Mouse (Mus musculus): Measurements from ENCODE around the gene Cfc1.
"Not testable (repeated sequence)": the region's sequence is repeated elsewhere in the genome, so short reads cannot be mapped to it uniquely, and the experiment has no call there.

Gene Cfc1

GRCm38 (mm10) chr1:34535043-34535698, at the start of gene Cfc1:
Gene Cfc1, plus strand, starts transcription at chr1:34535648.
- CTCF ChIA-PET, POLR2A ChIA-PET: not testable (repeated sequence)

- ChIA-PET POLR2A (interaction anchor here in 3 of 4 experiments (0.5 to 0.8 kb wide), 5 partner anchors 18 to 643 kb away, joined by 3 to 5 read pairs (median 3); no protein-coding TSS in a partner anchor), CTCF (interaction anchor here (0.5 to 1.2 kb wide), 14 partner anchors 12 to 937 kb away, joined by 3 to 21 read pairs (median 4); no protein-coding TSS in a partner anchor)
Measured at GRCm38 (mm10) chr1:34487383-34487782, 48.1 kb upstream of the Cfc1 start.

DNA sequence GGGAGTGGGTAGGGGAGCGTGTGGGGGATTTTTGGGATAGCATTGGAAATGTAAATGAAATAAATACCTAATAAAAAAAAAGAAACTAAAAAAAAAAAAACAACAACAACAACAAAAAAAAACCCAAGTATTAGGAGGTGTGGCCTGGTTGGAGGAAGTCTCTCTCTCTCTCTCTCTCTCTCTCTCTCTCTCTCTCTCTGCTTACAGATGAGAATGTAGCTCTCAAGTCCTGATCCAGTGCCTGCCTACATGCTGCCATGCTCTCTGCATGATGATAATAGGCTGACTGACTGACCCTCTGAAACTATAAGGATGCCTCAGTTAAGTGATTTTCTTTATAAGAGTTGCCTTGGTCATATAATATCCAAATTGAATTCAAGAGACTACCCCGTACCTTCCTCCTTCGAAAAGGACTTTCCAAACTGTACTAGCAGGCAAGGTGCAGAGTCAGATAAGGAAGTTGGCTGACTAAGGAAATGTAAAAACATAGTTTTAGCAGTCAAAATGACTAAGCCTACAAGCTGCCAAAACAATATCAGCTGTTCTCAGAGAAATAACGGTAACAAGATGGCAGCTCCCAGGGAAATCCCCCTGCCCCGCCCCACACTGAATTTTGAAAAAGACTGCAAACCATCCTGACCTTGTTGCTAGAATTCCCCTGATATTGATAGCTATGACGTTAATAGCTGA, 45.5 kb upstream of the Cfc1 start:
- ChIA-PET POLR2A (no interaction called here), CTCF (interaction anchor here in 2 of 4 experiments (0.6 to 0.8 kb wide), 2 partner anchors 21 kb away, joined by 3 read pairs; no protein-coding TSS in a partner anchor)

DNA sequence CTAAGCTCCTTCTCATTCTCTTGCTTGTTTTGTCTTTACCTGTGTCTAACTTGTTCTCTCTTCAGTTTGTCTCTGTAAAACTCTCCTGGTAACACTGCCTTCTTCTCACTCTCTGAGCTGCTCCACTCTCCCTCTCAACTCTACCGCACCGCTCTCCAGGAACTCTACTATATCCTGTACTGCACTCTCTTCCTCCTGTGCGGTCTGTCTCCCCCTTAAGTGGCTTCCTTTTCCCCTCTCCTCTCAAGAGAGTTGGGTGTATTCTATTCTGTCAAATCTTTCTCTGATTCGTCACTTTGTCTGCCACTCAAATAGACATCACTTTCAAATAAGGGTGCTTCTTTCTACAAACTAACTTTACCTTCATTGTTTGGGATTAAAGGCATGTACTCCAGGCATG, 44.0 kb upstream of the Cfc1 start:
- ChIA-PET POLR2A (interaction anchor here in 1 of 4 experiments (0.6 kb wide), 1 partner anchor 210 kb away, joined by 7 read pairs; no protein-coding TSS in a partner anchor), CTCF (interaction anchor here in 2 of 4 experiments (0.6 to 0.7 kb wide), 3 partner anchors 20 to 462 kb away, joined by 3 to 5 read pairs (median 3); no protein-coding TSS in a partner anchor)

DNA sequence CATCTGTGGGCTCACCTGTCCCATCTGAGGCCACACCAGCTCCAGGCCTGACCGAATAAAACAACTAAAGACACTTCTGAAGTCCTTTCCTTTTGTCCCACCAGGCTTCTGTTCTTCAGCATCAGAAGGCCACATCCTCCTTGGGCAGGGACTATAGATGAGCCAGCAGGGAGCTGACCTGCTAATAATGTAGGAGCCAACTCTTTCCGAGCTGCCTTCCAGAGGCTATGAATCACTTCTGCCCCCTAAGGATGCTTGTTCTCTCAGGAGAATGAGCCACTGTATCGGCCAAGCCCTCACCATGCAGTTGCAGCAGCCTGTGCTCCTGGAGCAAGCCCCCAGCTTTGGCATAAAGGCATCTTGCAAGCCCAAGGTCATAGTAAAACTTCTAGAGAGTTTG, 32.5 kb upstream of the Cfc1 start:
- ChIA-PET POLR2A (interaction anchor here in 1 of 4 experiments (0.5 kb wide), 1 partner anchor 66 kb away, joined by 3 read pairs; no protein-coding TSS in a partner anchor), CTCF (interaction anchor here in 1 of 4 experiments (1.0 kb wide), 1 partner anchor 8 kb away, joined by 3 read pairs; no protein-coding TSS in a partner anchor)

- CTCF ChIA-PET = interaction anchor here in 3 of 4 experiments (0.5 to 1.5 kb wide), 4 partner anchors 11 to 137 kb away, joined by 3 to 5 read pairs (median 4); no protein-coding TSS in a partner anchor
- POLR2A ChIA-PET = interaction anchor here in 2 of 4 experiments (0.6 to 1.2 kb wide), 2 partner anchors 57 to 595 kb away, joined by 3 to 4 read pairs; no protein-coding TSS in a partner anchor
Measured at GRCm38 (mm10) chr1:34505307-34505706, 30.1 kb upstream of the Cfc1 start.

DNA sequence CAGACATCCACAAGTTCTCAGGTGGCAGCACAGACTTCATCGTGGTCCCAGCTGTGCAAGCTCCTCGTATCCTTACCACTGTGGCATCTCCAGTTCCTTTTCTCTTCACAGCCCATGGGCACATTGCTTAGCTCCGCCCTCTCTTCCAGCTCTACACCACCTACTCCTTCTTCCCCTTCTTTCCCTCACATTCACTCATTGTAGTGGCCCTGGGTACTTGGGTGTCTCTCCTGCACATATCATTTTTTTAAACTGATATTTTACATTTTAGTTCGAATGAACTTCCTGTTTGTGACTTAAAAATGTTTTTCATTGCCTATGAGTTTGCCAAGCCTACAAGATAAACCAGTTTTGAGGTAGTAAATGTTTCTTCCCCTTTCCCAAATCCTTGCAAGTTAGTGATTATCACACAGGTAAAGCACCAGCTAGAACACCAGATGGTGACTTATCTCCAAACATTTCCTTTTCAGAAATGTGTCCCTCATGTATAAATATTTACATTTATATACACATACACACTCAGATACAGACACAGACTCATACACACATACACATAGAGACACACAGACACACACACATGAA, 29.4 kb upstream of the Cfc1 start:
- ChIA-PET POLR2A (no interaction called here), CTCF (interaction anchor here in 3 of 4 experiments (0.5 to 1.5 kb wide), 3 partner anchors 10 to 136 kb away, joined by 3 to 5 read pairs (median 4); no protein-coding TSS in a partner anchor)

DNA sequence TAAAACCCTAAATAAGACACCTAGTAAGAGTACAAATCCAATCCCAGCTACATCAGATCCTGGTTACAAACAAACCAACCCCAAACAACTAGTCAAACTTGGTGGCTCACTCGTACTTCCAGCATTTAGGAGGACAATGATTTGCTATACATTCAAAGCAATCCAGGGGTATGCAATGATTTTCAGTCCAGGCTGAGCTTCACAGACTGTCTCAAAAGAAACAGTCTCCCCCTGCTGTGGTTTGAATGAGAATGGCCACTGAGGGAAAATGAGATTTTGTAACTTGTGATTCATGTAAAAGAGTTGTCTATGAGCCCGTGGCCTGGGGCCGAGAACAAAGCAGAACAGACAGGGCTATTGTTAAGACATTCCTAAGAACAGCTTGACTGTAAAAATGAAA, 27.5 kb upstream of the Cfc1 start:
- ChIA-PET CTCF (interaction anchor here in 1 of 4 experiments (0.6 kb wide), 1 partner anchor 28 kb away, joined by 3 read pairs; no protein-coding TSS in a partner anchor), POLR2A (no interaction called here)

DNA sequence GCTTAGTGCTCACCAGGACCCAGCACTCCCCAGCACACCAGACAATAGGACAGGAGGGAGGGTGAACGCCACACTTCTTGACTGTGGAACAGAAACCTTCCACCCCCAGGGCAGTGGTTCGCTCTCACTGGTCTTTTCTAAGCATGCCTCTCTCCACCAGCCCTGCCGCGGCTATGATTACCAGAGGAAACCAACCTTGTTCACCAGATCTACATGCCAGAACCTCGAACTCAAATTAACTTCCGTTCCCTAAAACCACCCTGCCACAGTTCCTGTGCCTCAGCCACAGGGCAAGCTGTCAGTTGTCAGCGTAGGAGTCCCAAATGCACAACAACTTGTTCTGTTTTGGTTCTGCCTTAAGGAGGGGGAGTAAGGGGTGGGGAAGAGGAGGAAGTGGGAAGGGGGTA, 24.9 kb upstream of the Cfc1 start:
- ChIA-PET POLR2A (interaction anchor here in 3 of 4 experiments (0.5 to 1.5 kb wide), 7 partner anchors 14 to 1858 kb away, joined by 3 to 4 read pairs (median 3); partner anchors contain the start of gene Amer3 (in 1 of the 3)), CTCF (interaction anchor here (0.5 to 2.2 kb wide), 56 partner anchors 8 to 1624 kb away, joined by 3 to 17 read pairs (median 4); partner anchors contain the start of genes Amer3 (in 2 of the 4), Prss39 (in 1 of the 4) and Ptpn18 (in 1 of the 4))

GRCm38 (mm10) chr1:34511027-34511426, 24.4 kb upstream of the Cfc1 start:
- CTCF ChIA-PET = interaction anchor here (0.5 to 2.2 kb wide), 57 partner anchors 8 to 1623 kb away, joined by 3 to 17 read pairs (median 4); partner anchors contain the start of genes Amer3 (in 2 of the 4), Prss39 (in 1 of the 4) and Ptpn18 (in 1 of the 4)

DNA sequence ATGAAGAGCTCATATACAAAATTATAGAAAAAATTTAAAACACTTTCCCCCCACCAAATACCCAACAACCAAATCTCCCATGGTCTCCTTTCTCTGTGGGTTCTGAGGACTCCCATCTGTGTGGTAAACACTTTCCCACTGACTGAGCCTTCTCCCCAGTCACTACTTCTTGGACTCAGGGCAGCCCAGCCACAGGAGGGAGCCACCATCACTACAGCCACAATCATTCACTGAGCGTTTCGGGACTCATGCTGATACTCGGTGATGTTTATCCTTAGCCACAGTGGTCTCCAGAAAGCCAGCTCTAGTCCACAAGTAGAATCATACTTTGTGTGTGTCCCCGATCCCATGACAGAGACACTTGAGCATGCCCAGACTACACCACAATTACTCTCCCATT, 22.4 kb upstream of the Cfc1 start:
- ChIA-PET CTCF (no interaction called here), POLR2A (no interaction called here)

More at GRCm38 (mm10) chr1:34511027-34511426, 24.4 kb upstream of the Cfc1 start:
- POLR2A ChIA-PET = interaction anchor here in 3 of 4 experiments (0.5 to 1.5 kb wide), 8 partner anchors 15 to 1857 kb away, joined by 3 to 4 read pairs (median 3); partner anchors contain the start of gene Amer3 (in 1 of the 3)

DNA sequence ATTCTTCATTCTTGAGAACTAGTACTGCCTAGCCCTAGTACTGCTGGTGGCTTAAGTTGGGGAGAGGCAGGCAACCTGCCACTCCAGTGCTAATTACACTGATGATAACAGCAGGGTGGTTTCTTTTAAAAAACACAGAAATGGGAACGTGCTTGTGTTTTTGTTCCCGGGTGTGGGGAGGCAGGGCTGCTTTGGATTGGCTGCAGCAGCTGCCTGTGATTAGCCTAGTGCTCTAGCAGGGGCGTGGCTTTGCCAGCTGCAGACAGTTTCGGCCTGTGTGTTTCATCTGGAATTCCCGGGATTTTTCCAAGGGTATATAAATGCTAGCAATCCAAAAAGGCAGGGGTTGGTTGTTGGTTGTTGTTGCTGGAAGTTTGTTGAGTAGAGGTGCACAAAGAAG, 18.9 kb upstream of the Cfc1 start:
- ChIA-PET POLR2A (interaction anchor here in 1 of 4 experiments (1.3 kb wide), 1 partner anchor 31 kb away, joined by 3 read pairs; no protein-coding TSS in a partner anchor), CTCF (interaction anchor here in 1 of 4 experiments (0.5 to 1.0 kb wide), 3 partner anchors 11 to 185 kb away, joined by 3 to 4 read pairs (median 3); no protein-coding TSS in a partner anchor)

DNA sequence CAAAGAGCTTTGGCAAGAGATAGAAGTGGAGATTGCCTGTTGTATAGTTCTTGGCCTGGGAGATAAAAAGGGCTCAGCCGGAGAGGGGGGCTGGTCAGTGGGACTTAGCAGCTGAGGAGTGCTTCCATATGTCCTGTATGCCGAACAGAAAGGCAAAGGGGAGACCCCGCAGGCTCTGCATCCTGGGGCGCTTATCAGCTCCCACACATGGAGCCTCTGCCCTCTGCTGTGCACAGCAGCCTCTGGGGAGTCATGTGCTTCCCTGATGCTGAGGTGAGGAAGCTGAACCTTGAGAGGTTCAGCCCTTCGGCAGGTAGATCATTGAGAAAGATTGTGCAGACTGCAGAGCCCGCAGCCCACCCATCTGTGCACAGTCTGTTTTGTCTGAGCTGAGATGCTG, 18.2 kb upstream of the Cfc1 start:
- POLR2A ChIA-PET = interaction anchor here in 1 of 4 experiments (1.3 kb wide), 1 partner anchor 30 kb away, joined by 3 read pairs; no protein-coding TSS in a partner anchor

GRCm38 (mm10) chr1:34517797-34518196, 17.7 kb upstream of the Cfc1 start:
- CTCF ChIA-PET, POLR2A ChIA-PET: not testable (repeated sequence)

More for the DNA sequence above, 18.2 kb upstream of the Cfc1 start:
- CTCF ChIA-PET = interaction anchor here in 1 of 4 experiments (1.0 kb wide), 1 partner anchor 184 kb away, joined by 4 read pairs; no protein-coding TSS in a partner anchor

GRCm38 (mm10) chr1:34518259-34518658, 17.2 kb upstream of the Cfc1 start:
- ChIA-PET POLR2A (no interaction called here), CTCF (no interaction called here)

DNA sequence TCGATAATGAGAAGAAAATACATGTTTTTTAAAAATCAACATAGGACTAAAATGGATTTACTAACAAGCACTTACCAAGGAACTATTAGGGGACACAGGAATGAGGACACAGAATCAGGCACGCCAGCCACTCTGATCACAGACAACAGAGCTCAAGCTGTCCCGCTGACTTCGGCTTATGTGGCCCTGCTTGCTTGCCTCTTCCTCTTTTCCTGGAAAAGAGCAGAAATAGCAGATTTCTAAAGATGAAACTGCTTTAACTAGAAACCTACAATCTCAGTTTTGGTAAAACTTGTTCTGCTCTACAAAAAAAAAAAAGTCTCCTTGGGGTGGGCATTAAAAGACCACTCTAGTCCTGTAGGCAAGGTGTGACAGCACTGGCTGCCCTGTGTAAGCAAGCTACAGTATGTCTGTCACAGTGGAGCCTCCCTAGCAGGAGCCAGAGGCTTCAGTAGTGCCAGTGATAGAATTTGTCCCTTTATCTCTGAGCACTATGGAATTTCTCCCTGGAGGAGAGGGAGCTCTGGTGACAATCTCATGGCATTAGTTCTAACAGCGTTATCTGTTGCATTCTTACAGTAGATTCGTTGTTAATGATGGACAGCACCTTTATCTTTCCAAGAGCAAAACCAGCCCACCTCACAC, 13.1 kb upstream of the Cfc1 start:
- CTCF ChIA-PET = interaction anchor here in 2 of 4 experiments (1.2 to 2.7 kb wide), 2 partner anchors 11 kb away, joined by 5 to 12 read pairs; no protein-coding TSS in a partner anchor
- POLR2A ChIA-PET = no interaction called here

- CTCF ChIA-PET = interaction anchor here in 1 of 4 experiments (2.7 kb wide), 1 partner anchor 12 kb away, joined by 12 read pairs; no protein-coding TSS in a partner anchor
- POLR2A ChIA-PET = no interaction called here
Measured at GRCm38 (mm10) chr1:34522850-34523244, 12.6 kb upstream of the Cfc1 start.

DNA sequence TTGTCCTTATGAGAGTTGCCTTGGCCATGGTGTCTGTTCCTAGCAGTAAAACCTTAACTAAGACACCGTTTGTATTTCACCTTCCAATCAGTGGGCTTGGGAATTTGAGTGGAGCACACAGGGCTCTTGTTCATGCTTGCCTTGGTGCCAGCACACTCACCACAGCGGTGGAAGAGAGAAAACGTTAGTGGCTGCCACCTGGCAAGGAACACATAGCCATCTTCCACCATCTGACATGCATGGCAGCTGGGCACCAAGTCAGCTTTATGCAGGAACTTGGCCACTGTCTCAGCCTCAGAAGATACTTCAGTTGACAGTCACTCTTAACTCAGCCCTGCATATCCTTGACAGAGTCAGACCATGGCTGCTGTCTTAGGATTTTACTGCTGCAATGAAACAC, 11.8 kb upstream of the Cfc1 start:
- ChIA-PET POLR2A (no interaction called here), CTCF (interaction anchor here in 2 of 4 experiments (1.0 to 2.7 kb wide), 2 partner anchors 12 kb away, joined by 3 to 12 read pairs; no protein-coding TSS in a partner anchor)

All from embryonic stem cell, embryonic (primary cell).